Mouse (Mus musculus): ENCODE data around the gene Shmt1. TPM values are rescaled to one million over a fixed set of nuclear protein-coding genes. Genes with fewer than 3 reads are reported as not detected.

Gene Shmt1
- total RNA-seq, 2 experiments from 2014 or later, result 9.1 to 29.1 TPM

DNA sequence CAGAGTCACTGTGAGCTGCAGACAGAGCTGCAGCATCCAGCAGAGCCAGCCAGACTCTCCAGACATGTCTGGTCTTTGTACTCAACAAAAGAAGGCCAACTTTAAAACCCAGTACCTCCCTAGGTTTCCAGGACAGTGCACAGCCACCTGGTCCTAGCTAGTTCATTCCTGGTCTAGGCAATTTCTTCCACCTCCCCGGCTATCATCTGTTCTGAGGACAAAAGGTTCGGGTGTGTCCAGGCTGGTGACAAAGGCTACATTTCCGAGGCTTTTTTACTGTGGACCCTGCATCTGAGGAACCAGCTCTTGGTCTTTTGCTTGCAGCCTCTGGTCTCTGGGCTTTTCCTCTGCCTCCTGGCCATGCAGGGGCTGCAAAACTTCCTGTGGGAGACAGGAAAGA is 71.2 kb downstream of the Shmt1 start:
- no peak for ATAC-seq (replicated peaks; ENCODE audit: low FRiP score, low TSS enrichment, poor library complexity, severe bottlenecking)

Other genes starting within 250 kb of the Shmt1 start
- 20.1 and 21.7 TPM in 2 replicates for gene Llgl1, start 112.0 kb downstream of the Shmt1 start, total RNA-seq (2014; fragmentation: Nextera tagmentation)
- 3.8 and 8.0 TPM in 2 replicates for gene Llgl1, start 112.0 kb downstream of the Shmt1 start, total RNA-seq (2017)
- 61.3 and 78.4 TPM in 2 replicates for gene Flii, start 84.5 kb downstream of the Shmt1 start, total RNA-seq (2014; fragmentation: Nextera tagmentation)
- gene Flii, start 84.5 kb downstream of the Shmt1 start, total RNA-seq (2017), result 85.0 and 105 TPM in 2 replicates
- gene Mief2, start 83.3 kb downstream of the Shmt1 start, total RNA-seq (2014; fragmentation: Nextera tagmentation), result 3.8 and 4.4 TPM in 2 replicates
- 2.1 and 4.7 TPM in 2 replicates for gene Mief2, start 83.3 kb downstream of the Shmt1 start, total RNA-seq (2017)
- 17.9 and 18.8 TPM in 2 replicates for gene Top3a, start 34.4 kb downstream of the Shmt1 start, total RNA-seq (2014; fragmentation: Nextera tagmentation)
- gene Top3a, start 34.4 kb downstream of the Shmt1 start, total RNA-seq (2017), result 19.8 and 24.8 TPM in 2 replicates
- gene Smcr8, start 34.2 kb downstream of the Shmt1 start, total RNA-seq (2014; fragmentation: Nextera tagmentation), result 18.5 and 21.5 TPM in 2 replicates
- gene Smcr8, start 34.2 kb downstream of the Shmt1 start, total RNA-seq (2017), result 11.7 and 11.9 TPM in 2 replicates
- gene Dhrs7b, start 18.9 kb upstream of the Shmt1 start, total RNA-seq (2014; fragmentation: Nextera tagmentation), result 18.5 and 19.1 TPM in 2 replicates
- 15.4 and 27.2 TPM in 2 replicates for gene Dhrs7b, start 18.9 kb upstream of the Shmt1 start, total RNA-seq (2017)
- 33.3 and 41.4 TPM in 2 replicates for gene Tmem11, start 67.6 kb upstream of the Shmt1 start, total RNA-seq (2014; fragmentation: Nextera tagmentation)
- 78.6 and 101 TPM in 2 replicates for gene Tmem11, start 67.6 kb upstream of the Shmt1 start, total RNA-seq (2017)
- gene Natd1, start 103.0 kb upstream of the Shmt1 start, total RNA-seq (2014; fragmentation: Nextera tagmentation), result 5.8 and 9.2 TPM in 2 replicates
- 1.4 and 2.2 TPM in 2 replicates for gene Natd1, start 103.0 kb upstream of the Shmt1 start, total RNA-seq (2017)
- 46.0 and 52.1 TPM in 2 replicates for gene Map2k3, start 120.3 kb upstream of the Shmt1 start, total RNA-seq (2014; fragmentation: Nextera tagmentation)
- 13.5 and 19.1 TPM in 2 replicates for gene Map2k3, start 120.3 kb upstream of the Shmt1 start, total RNA-seq (2017)
- gene Kcnj12, start 210.8 kb upstream of the Shmt1 start, total RNA-seq (2014; fragmentation: Nextera tagmentation), result not detected in 2 replicates
- not detected in 2 replicates for gene Kcnj12, start 210.8 kb upstream of the Shmt1 start, total RNA-seq (2017)

All from megakaryocyte-erythroid progenitor cell, adult 5-6 weeks (primary cell).